Mouse (Mus musculus): ENCODE results near the gene Ptprm.

- TF ChIP-seq CTCF (IDR thresholded peaks at IDR 0.05; ENCODE audit: low read depth), result no peak
- TF ChIP-seq EP300 (IDR thresholded peaks at IDR 0.05; ENCODE audit: low read depth), result no peak
Measured at GRCm38 (mm10) chr17:67396205-67396604, 41.9 kb upstream of the Ptprm start.

Measured in liver, embryonic 14.5 days (tissue).